Mouse (Mus musculus): Measurements from ENCODE around the gene Rnf181. TPM values are rescaled to one million over a fixed set of nuclear protein-coding genes. Genes with fewer than 3 reads are reported as not detected.

The Rnf181 gene
- polyA plus RNA-seq, 1 experiment from 2014 or later, result 96.9 TPM

GRCm38 (mm10) chr6:72388791-72389329 is 22.1 kb upstream of the Rnf181 start:
- 75% methylated on average over 6 of the region's 6 CpGs for WGBS
- H3K27ac ChIP-seq (ENCODE audit: low read depth), result peak overlapping the region; percentile 90
- peaks cover 14% of the 10 kb centered on the region for H3K4me1 ChIP-seq (replicated peaks; ENCODE audit: control insufficient read depth, insufficient read depth, low read length)
- DNase-seq (ENCODE audit: low spot score), result no peak
- ATAC-seq (replicated peaks; ENCODE audit: low FRiP score, low TSS enrichment, low read depth), result no peak
- peak overlapping the region; percentile 52 for H3K4me3 ChIP-seq (ENCODE audit: low read depth, low read length)
- H3K9ac ChIP-seq (ENCODE audit: low read length), result peak overlapping the region; percentile 64
- H3K9me3 ChIP-seq (ENCODE audit: control insufficient read depth, low read length), result no peaks in the 10 kb centered on the region
- H3K4me2 ChIP-seq (ENCODE audit: low read length), result peak overlapping the region; percentile 63
- H3K36me3 ChIP-seq (ENCODE audit: control insufficient read depth, insufficient read depth, low read length), result peaks cover 20% of the 10 kb centered on the region
- no peaks in the 10 kb centered on the region for H3K27me3 ChIP-seq (replicated peaks; ENCODE audit: control insufficient read depth, insufficient read depth, low read length)

- Histone ChIP-seq H3K36me3 (ENCODE audit: control insufficient read depth, insufficient read depth, low read length) (peaks cover 20% of the 10 kb centered on the region), H3K4me2 (ENCODE audit: low read length) (0 out of 2 replicates have a peak overlapping the region, but pooled peaks have one; percentile 63), H3K27me3 (replicated peaks; ENCODE audit: control insufficient read depth, insufficient read depth, low read length) (no peaks in the 10 kb centered on the region), H3K9me3 (ENCODE audit: control insufficient read depth, low read length) (no peaks in the 10 kb centered on the region), H3K27ac (ENCODE audit: low read depth) (no peak overlapping the region), H3K4me1 (replicated peaks; ENCODE audit: control insufficient read depth, insufficient read depth, low read length) (peaks cover 14% of the 10 kb centered on the region), H3K4me3 (ENCODE audit: low read depth, low read length) (no peak overlapping the region), H3K9ac (ENCODE audit: low read length) (no peak overlapping the region)
- 67% methylated on average over 10 of the region's 10 CpGs for WGBS
- ATAC-seq (replicated peaks; ENCODE audit: low FRiP score, low TSS enrichment, low read depth) (no peak), DNase-seq (ENCODE audit: low spot score) (no peak)
Measured at GRCm38 (mm10) chr6:72388266-72388665, 21.5 kb upstream of the Rnf181 start.

GRCm38 (mm10) chr6:72387816-72388215 is 21.1 kb upstream of the Rnf181 start:
- Histone ChIP-seq H3K9ac (ENCODE audit: low read length) (no peak overlapping the region), H3K27me3 (replicated peaks; ENCODE audit: control insufficient read depth, insufficient read depth, low read length) (no peaks in the 10 kb centered on the region), H3K27ac (ENCODE audit: low read depth) (no peak overlapping the region), H3K4me1 (replicated peaks; ENCODE audit: control insufficient read depth, insufficient read depth, low read length) (peaks cover 14% of the 10 kb centered on the region), H3K9me3 (ENCODE audit: control insufficient read depth, low read length) (no peaks in the 10 kb centered on the region), H3K36me3 (ENCODE audit: control insufficient read depth, insufficient read depth, low read length) (peaks cover 20% of the 10 kb centered on the region), H3K4me2 (ENCODE audit: low read length) (no peak overlapping the region), H3K4me3 (ENCODE audit: low read depth, low read length) (no peak overlapping the region)
- ATAC-seq (replicated peaks; ENCODE audit: low FRiP score, low TSS enrichment, low read depth), result no peak
- no peak for DNase-seq (ENCODE audit: low spot score)
- WGBS, result 89% methylated on average over 3 of the region's 3 CpGs

- Histone ChIP-seq H3K4me2 (ENCODE audit: low read length) (no peak overlapping the region), H3K9ac (ENCODE audit: low read length) (no peak overlapping the region), H3K9me3 (ENCODE audit: control insufficient read depth, low read length) (no peaks in the 10 kb centered on the region), H3K4me3 (ENCODE audit: low read depth, low read length) (no peak overlapping the region), H3K27ac (ENCODE audit: low read depth) (no peak overlapping the region), H3K36me3 (ENCODE audit: control insufficient read depth, insufficient read depth, low read length) (peaks cover 20% of the 10 kb centered on the region), H3K27me3 (replicated peaks; ENCODE audit: control insufficient read depth, insufficient read depth, low read length) (no peaks in the 10 kb centered on the region), H3K4me1 (replicated peaks; ENCODE audit: control insufficient read depth, insufficient read depth, low read length) (peaks cover 14% of the 10 kb centered on the region)
- 92% methylated on average over 2 of the region's 2 CpGs for WGBS
- ATAC-seq (replicated peaks; ENCODE audit: low FRiP score, low TSS enrichment, low read depth) (no peak), DNase-seq (ENCODE audit: low spot score) (no peak)
Measured at GRCm38 (mm10) chr6:72386561-72386960, 19.8 kb upstream of the Rnf181 start.

GRCm38 (mm10) chr6:72385258-72385657 is 18.5 kb upstream of the Rnf181 start:
- Histone ChIP-seq H3K4me2 (ENCODE audit: low read length) (no peak overlapping the region), H3K36me3 (ENCODE audit: control insufficient read depth, insufficient read depth, low read length) (peaks cover 20% of the 10 kb centered on the region), H3K9ac (ENCODE audit: low read length) (no peak overlapping the region), H3K9me3 (ENCODE audit: control insufficient read depth, low read length) (no peaks in the 10 kb centered on the region), H3K27ac (ENCODE audit: low read depth) (no peak overlapping the region), H3K4me1 (replicated peaks; ENCODE audit: control insufficient read depth, insufficient read depth, low read length) (peaks cover 12% of the 10 kb centered on the region), H3K27me3 (replicated peaks; ENCODE audit: control insufficient read depth, insufficient read depth, low read length) (no peaks in the 10 kb centered on the region), H3K4me3 (ENCODE audit: low read depth, low read length) (no peak overlapping the region)
- ATAC-seq (replicated peaks; ENCODE audit: low FRiP score, low TSS enrichment, low read depth) (no peak), DNase-seq (ENCODE audit: low spot score) (no peak)
- WGBS, result 87% methylated on average over 4 of the region's 4 CpGs

GRCm38 (mm10) chr6:72383952-72384351 is 17.2 kb upstream of the Rnf181 start:
- Histone ChIP-seq H3K9ac (ENCODE audit: low read length) (no peak overlapping the region), H3K36me3 (ENCODE audit: control insufficient read depth, insufficient read depth, low read length) (peaks cover 20% of the 10 kb centered on the region), H3K9me3 (ENCODE audit: control insufficient read depth, low read length) (no peaks in the 10 kb centered on the region), H3K4me2 (ENCODE audit: low read length) (no peak overlapping the region), H3K4me1 (replicated peaks; ENCODE audit: control insufficient read depth, insufficient read depth, low read length) (peaks cover 7% of the 10 kb centered on the region), H3K27me3 (replicated peaks; ENCODE audit: control insufficient read depth, insufficient read depth, low read length) (0 out of 2 replicates have a peak, but pooled peaks cover 8% of the 10 kb centered on the region), H3K4me3 (ENCODE audit: low read depth, low read length) (no peak overlapping the region), H3K27ac (ENCODE audit: low read depth) (no peak overlapping the region)
- WGBS, result 96% methylated on average over 7 of the region's 7 CpGs
- DNase-seq (ENCODE audit: low spot score) (no peak), ATAC-seq (replicated peaks; ENCODE audit: low FRiP score, low TSS enrichment, low read depth) (no peak)

GRCm38 (mm10) chr6:72383142-72383820 is 16.5 kb upstream of the Rnf181 start:
- H3K4me1 ChIP-seq (replicated peaks; ENCODE audit: control insufficient read depth, insufficient read depth, low read length), result peaks cover under 1% of the 10 kb centered on the region
- no peak overlapping the region for H3K4me3 ChIP-seq (ENCODE audit: low read depth, low read length)
- H3K27ac ChIP-seq (ENCODE audit: low read depth), result no peak overlapping the region
- H3K4me2 ChIP-seq (ENCODE audit: low read length), result no peak overlapping the region
- ATAC-seq (replicated peaks; ENCODE audit: low FRiP score, low TSS enrichment, low read depth) (no peak), DNase-seq (ENCODE audit: low spot score) (no peak)
- 82% methylated on average over 6 of the region's 6 CpGs for WGBS
- H3K36me3 ChIP-seq (ENCODE audit: control insufficient read depth, insufficient read depth, low read length), result peaks cover 20% of the 10 kb centered on the region
- H3K9ac ChIP-seq (ENCODE audit: low read length), result no peak overlapping the region
- 0 out of 2 replicates have a peak, but pooled peaks cover 8% of the 10 kb centered on the region for H3K27me3 ChIP-seq (replicated peaks; ENCODE audit: control insufficient read depth, insufficient read depth, low read length)
- H3K9me3 ChIP-seq (ENCODE audit: control insufficient read depth, low read length), result no peaks in the 10 kb centered on the region

- 66% methylated on average over 6 of the region's 6 CpGs for WGBS
- Histone ChIP-seq H3K9me3 (ENCODE audit: control insufficient read depth, low read length) (no peaks in the 10 kb centered on the region), H3K4me1 (replicated peaks; ENCODE audit: control insufficient read depth, insufficient read depth, low read length) (no peaks in the 10 kb centered on the region), H3K27me3 (replicated peaks; ENCODE audit: control insufficient read depth, insufficient read depth, low read length) (0 out of 2 replicates have a peak, but pooled peaks cover 8% of the 10 kb centered on the region), H3K27ac (ENCODE audit: low read depth) (no peak overlapping the region), H3K36me3 (ENCODE audit: control insufficient read depth, insufficient read depth, low read length) (peaks cover 20% of the 10 kb centered on the region), H3K9ac (ENCODE audit: low read length) (no peak overlapping the region), H3K4me3 (ENCODE audit: low read depth, low read length) (no peak overlapping the region), H3K4me2 (ENCODE audit: low read length) (no peak overlapping the region)
- DNase-seq (ENCODE audit: low spot score) (no peak), ATAC-seq (replicated peaks; ENCODE audit: low FRiP score, low TSS enrichment, low read depth) (no peak)
Measured at GRCm38 (mm10) chr6:72382494-72382893, 15.7 kb upstream of the Rnf181 start.

All from intestine, embryonic 14.5 days (tissue).